Comparison of ENCODE assay signal across 16 mouse cellular contexts in genomic region chrX:103286899-103287722, GRCm38 (mm10). TPM values are rescaled to one million over a fixed set of nuclear protein-coding genes. Genes with fewer than 3 reads are reported as not detected.
DNase-seq lines count a peak whose midpoint lies in the region; ATAC-seq and TF ChIP-seq lines count a peak whose summit lies in the region.
"Had no signal": no experiment of that assay in that cellular context is flagged by ENCODE, and none has a peak within 500 bp of the region (broad histone marks: within the 10 kb centered on the region; RNA-seq: fewer than 3 reads in every experiment).

No protein-coding gene starts in this region.

- no peaks in the 10 kb centered on the region for H3K36me3 ChIP-seq in liver, adult 2 months (ENCODE audit: control insufficient read depth, insufficient read depth, low read length)
- H3K36me3 ChIP-seq in liver, postnatal 0 days (replicated peaks; ENCODE audit: insufficient read depth, low read length) = no peaks in the 10 kb centered on the region
- H3K36me3 ChIP-seq in hindbrain, embryonic 16.5 days (ENCODE audit: control insufficient read depth, insufficient read depth, low read length) = no peaks in the 10 kb centered on the region
- H3K36me3 ChIP-seq in neural tube, embryonic 14.5 days (ENCODE audit: control insufficient read depth, insufficient read depth, low read length) = no peaks in the 10 kb centered on the region
- no peaks in the 10 kb centered on the region for H3K36me3 ChIP-seq in heart, adult 2 months (ENCODE audit: control insufficient read depth, insufficient read depth, low read length)
- H3K36me3 ChIP-seq: heart, embryonic 15.5 days; limb, embryonic 10.5 days had no signal

- no peak for TF ChIP-seq POLR2A in liver, adult 2 months (IDR thresholded peaks at IDR 0.05; ENCODE audit: extremely low read depth, insufficient read depth, low read length)
- TF ChIP-seq POLR2A in heart, adult 2 months (IDR thresholded peaks at IDR 0.05; ENCODE audit: insufficient read depth, low read depth, low read length) = no peak

- H3K4me2 ChIP-seq in liver, postnatal 0 days (ENCODE audit: low read depth, low read length) = no peak overlapping the region
- no peak overlapping the region for H3K4me2 ChIP-seq in hindbrain, embryonic 16.5 days (ENCODE audit: low read length)
- no peak overlapping the region for H3K4me2 ChIP-seq in neural tube, embryonic 14.5 days (ENCODE audit: low read depth, low read length)
- H3K4me2 ChIP-seq: heart, embryonic 15.5 days had no signal

- H3K4me1 ChIP-seq in liver, adult 2 months (ENCODE audit: control insufficient read depth, insufficient read depth, low read length) = peaks cover 8% of the 10 kb centered on the region
- H3K4me1 ChIP-seq in liver, postnatal 0 days (ENCODE audit: insufficient read depth) = no peaks in the 10 kb centered on the region
- H3K4me1 ChIP-seq in hindbrain, embryonic 16.5 days (ENCODE audit: control insufficient read depth, insufficient read depth, low read depth, low read length) = no peaks in the 10 kb centered on the region; the same call in 1 of the 2 replicates
- no peaks in the 10 kb centered on the region for H3K4me1 ChIP-seq in neural tube, embryonic 14.5 days (ENCODE audit: control insufficient read depth, insufficient read depth, low read length)
- no peaks in the 10 kb centered on the region for H3K4me1 ChIP-seq in heart, adult 2 months (ENCODE audit: control insufficient read depth, insufficient read depth, low read length)
- H3K4me1 ChIP-seq: heart, embryonic 15.5 days had no signal

- no peaks in the 10 kb centered on the region for H3K79me2 ChIP-seq in liver, adult 2 months (ENCODE audit: control insufficient read depth, insufficient read depth, low read length)
- H3K79me2 ChIP-seq in heart, adult 2 months (replicated peaks; ENCODE audit: control insufficient read depth, insufficient read depth, low read length) = no peaks in the 10 kb centered on the region

- H3K9ac ChIP-seq in liver, adult 2 months (ENCODE audit: low read depth, low read length) = no peak overlapping the region
- no peak overlapping the region for H3K9ac ChIP-seq in liver, postnatal 0 days (replicated peaks)
- no peak overlapping the region for H3K9ac ChIP-seq in hindbrain, embryonic 16.5 days (ENCODE audit: low read depth, low read length)
- no peak overlapping the region for H3K9ac ChIP-seq in neural tube, embryonic 14.5 days (replicated peaks; ENCODE audit: low read depth, low read length)
- H3K9ac ChIP-seq in heart, adult 2 months (ENCODE audit: low read depth, low read length) = no peak overlapping the region
- H3K9ac ChIP-seq: heart, embryonic 15.5 days had no signal

- no peaks in the 10 kb centered on the region for H3K9me3 ChIP-seq in liver, postnatal 0 days (ENCODE audit: low read length)
- H3K9me3 ChIP-seq in hindbrain, embryonic 16.5 days (ENCODE audit: control insufficient read depth, low read length) = no peaks in the 10 kb centered on the region
- H3K9me3 ChIP-seq in neural tube, embryonic 14.5 days (ENCODE audit: control insufficient read depth, low read length) = no peaks in the 10 kb centered on the region
- H3K9me3 ChIP-seq: heart, embryonic 15.5 days; limb, embryonic 10.5 days had no signal

- 22% methylated on average over 4 of the region's 4 CpGs for WGBS in liver, adult 2 months
- 61% methylated on average over 4 of the region's 4 CpGs for WGBS in liver, postnatal 0 days (ENCODE audit: insufficient replicate concordance)
- 48% methylated on average over 4 of the region's 4 CpGs for WGBS in hindbrain, embryonic 16.5 days
- 42% methylated on average over 4 of the region's 4 CpGs for WGBS in neural tube, embryonic 14.5 days
- 44% methylated on average over 4 of the region's 4 CpGs for WGBS in heart, adult 2 months

- intact Hi-C loops in heart, adult 2 months (cut with DNase I) = no loop called here

- no peak for ATAC-seq in liver, postnatal 0 days
- peak; percentile 69 for ATAC-seq in hindbrain, embryonic 16.5 days
- ATAC-seq in neural tube, embryonic 14.5 days (ENCODE audit: low read depth) = peak; percentile 33; the same call in 1 of the 2 replicates
- no peak for ATAC-seq in erythroblast, adult 5-6 weeks (replicated peaks; ENCODE audit: low FRiP score, poor library complexity, severe bottlenecking)

- no peak for TF ChIP-seq EP300 in liver, postnatal 0 days (IDR thresholded peaks at IDR 0.05; ENCODE audit: low read depth)
- no peak for TF ChIP-seq EP300 in heart, adult 2 months (IDR thresholded peaks at IDR 0.05; ENCODE audit: insufficient read depth, low read depth, low read length)

- H3K4me3 ChIP-seq in liver, adult 2 months (ENCODE audit: insufficient read depth, low read depth, low read length) = no peak overlapping the region
- no peak overlapping the region for H3K4me3 ChIP-seq in liver, postnatal 0 days (ENCODE audit: low read depth, low read length)
- H3K4me3 ChIP-seq in hindbrain, embryonic 16.5 days (ENCODE audit: low read length) = no peak overlapping the region
- H3K4me3 ChIP-seq in neural tube, embryonic 14.5 days (ENCODE audit: low read depth, low read length) = no peak overlapping the region
- no peak overlapping the region for H3K4me3 ChIP-seq in heart, adult 2 months
- H3K4me3 ChIP-seq: heart, embryonic 15.5 days; limb, embryonic 10.5 days had no signal

- peak; percentile 93 for DNase-seq in liver, adult 2 months (ENCODE audit: extremely low read depth, low read depth, low spot score)
- DNase-seq in liver, postnatal 0 days = no peak
- DNase-seq in embryo, embryonic 9.5 days (ENCODE audit: extremely low spot score) = peak; percentile 15
- no peak for DNase-seq in heart, adult 2 months
- no peak for DNase-seq in adrenal gland, postnatal 36 days
- DNase-seq: adrenal gland, postnatal 25 days; cerebellum, adult 8-10 months; kidney, adult 9 months had no signal

- no peaks in the 10 kb centered on the region for H3K27me3 ChIP-seq in liver, adult 2 months (ENCODE audit: control insufficient read depth, insufficient read depth, low read length)
- H3K27me3 ChIP-seq in liver, postnatal 0 days (ENCODE audit: insufficient read depth, low read length) = peaks cover 14% of the 10 kb centered on the region; the same call in 1 of the 2 replicates
- H3K27me3 ChIP-seq in hindbrain, embryonic 16.5 days (replicated peaks; ENCODE audit: control insufficient read depth, insufficient read depth, low read length) = peaks cover 13% of the 10 kb centered on the region; the same call in 1 of the 2 replicates
- H3K27me3 ChIP-seq in neural tube, embryonic 14.5 days (ENCODE audit: control insufficient read depth, insufficient read depth, low read length) = peaks cover 2% of the 10 kb centered on the region; the same call in 1 of the 2 replicates
- H3K27me3 ChIP-seq in heart, adult 2 months (ENCODE audit: control insufficient read depth, insufficient read depth, low read length) = no peaks in the 10 kb centered on the region

- peak overlapping the region; percentile 26; the same call in 1 of the 2 replicates for H3K27ac ChIP-seq in liver, adult 2 months (replicated peaks; ENCODE audit: insufficient read depth, low read depth, low read length)
- no peak overlapping the region for H3K27ac ChIP-seq in liver, postnatal 0 days (ENCODE audit: low read depth)
- no peak overlapping the region for H3K27ac ChIP-seq in hindbrain, embryonic 16.5 days (ENCODE audit: low read depth, low read length)
- H3K27ac ChIP-seq in neural tube, embryonic 14.5 days (ENCODE audit: low read depth, low read length) = no peak overlapping the region
- no peak overlapping the region for H3K27ac ChIP-seq in heart, adult 2 months
- H3K27ac ChIP-seq: heart, embryonic 15.5 days; limb, embryonic 10.5 days; macrophage had no signal

- TF ChIP-seq CTCF in liver, adult 2 months (IDR thresholded peaks at IDR 0.05; ENCODE audit: low read depth, low read length) = no peak
- TF ChIP-seq CTCF in liver, postnatal 0 days (IDR thresholded peaks at IDR 0.05; ENCODE audit: low read depth) = no peak
- no peak for TF ChIP-seq CTCF in heart, adult 2 months (IDR thresholded peaks at IDR 0.05)

RNA-seq across cellular contexts. Expression of gene Cdx4, which starts 34.1 kb away (rescaled TPM):
- 0.09 and 0.27 TPM in 2 replicates for total RNA-seq in liver, adult 2 months (2014; rRNA removed)
- 0.05 and 0.25 TPM in 2 replicates for polyA plus RNA-seq in liver, adult 2 months (2012; rRNA removed)
- not detected in 2 replicates for polyA plus RNA-seq in liver, postnatal 0 days (2015; fragmentation: Nextera tagmentation; extraction: Ambion mirVana)
- polyA plus RNA-seq in hindbrain, embryonic 16.5 days (2015; fragmentation: Nextera tagmentation; extraction: Ambion mirVana) = not detected in 2 replicates
- not detected in 2 replicates for polyA plus RNA-seq in neural tube, embryonic 14.5 days (2014; fragmentation: Nextera tagmentation; extraction: Ambion mirVana)
- total RNA-seq in heart, adult 2 months (2021) = not detected
- polyA plus RNA-seq in heart, adult 2 months (2012; rRNA removed) = not detected in 2 replicates
- total RNA-seq in adrenal gland, postnatal 36 days (2021) = not detected
- not detected in 2 replicates for total RNA-seq in erythroblast, adult 5-6 weeks (2015; ENCODE audit: low replicate concordance)
- total RNA-seq in erythroblast, adult 5-6 weeks (2017; ENCODE audit: low replicate concordance) = not detected in 2 replicates
- total RNA-seq: adrenal gland, postnatal 25 days; gastrocnemius, adult 8-10 months had no signal
- polyA plus RNA-seq: heart, embryonic 15.5 days; limb, embryonic 10.5 days; macrophage; stomach, embryonic 14.5 days had no signal

Comparison
In these comparisons a context has a peak if more than half of its experiments do, and no peak if none do; other contexts are left out.
1. DNase-seq: peak in liver, adult 2 months (single experiment) and embryo, embryonic 9.5 days (single experiment); none in liver, postnatal 0 days (single experiment), heart, adult 2 months (0 of 2) and adrenal gland, postnatal 36 days (0 of 2).
2. ATAC-seq: peak in hindbrain, embryonic 16.5 days (single experiment) and neural tube, embryonic 14.5 days (single experiment); none in liver, postnatal 0 days (single experiment) and erythroblast, adult 5-6 weeks (single experiment).